Comparison of ENCODE assay signal across 9 mouse cellular contexts in the genomic region with DNA sequence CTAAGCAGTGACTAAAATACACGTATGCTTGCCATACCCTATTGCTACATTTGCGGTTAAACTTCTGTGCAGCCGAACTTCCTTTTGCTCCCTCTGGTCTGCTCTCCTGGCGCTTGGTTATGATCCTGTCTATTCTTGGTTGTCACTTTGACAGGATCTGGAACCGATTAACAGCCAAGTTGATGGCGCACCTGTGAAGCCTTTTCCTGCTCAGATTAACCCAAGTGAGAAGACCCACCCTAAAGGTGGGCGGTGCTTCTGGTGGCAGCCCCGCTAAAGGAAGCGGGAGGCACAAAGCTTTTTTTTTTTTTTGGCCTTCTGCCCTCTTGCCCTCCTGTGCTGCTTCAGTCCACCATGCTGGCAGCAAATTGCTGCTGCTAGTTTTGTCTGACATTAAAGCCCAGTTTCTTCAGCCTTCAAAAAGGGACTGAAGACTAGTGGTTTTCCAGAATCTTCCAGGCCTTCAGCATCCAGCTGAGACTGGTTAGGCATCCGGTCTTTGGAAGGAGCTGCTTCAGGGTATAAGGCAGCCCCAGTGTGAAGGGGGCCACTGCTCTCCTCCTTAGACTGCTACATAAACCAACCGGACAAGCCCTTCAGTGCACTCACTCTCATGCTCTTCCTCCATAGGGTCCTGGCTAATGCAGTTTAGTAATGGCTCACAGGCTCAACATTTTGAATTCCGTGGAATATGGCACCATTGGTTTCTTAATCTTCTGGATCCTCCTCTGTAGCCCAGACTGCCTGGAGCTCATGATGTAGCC. TPM values are rescaled to one million over a fixed set of nuclear protein-coding genes. Genes with fewer than 3 reads are reported as not detected.
DNase-seq lines count a peak whose midpoint lies in the region; ATAC-seq and TF ChIP-seq lines count a peak whose summit lies in the region.
"Had no signal": no experiment of that assay in that cellular context is flagged by ENCODE, and none has a peak within 500 bp of the region (broad histone marks: within the 10 kb centered on the region; RNA-seq: fewer than 3 reads in every experiment).

No protein-coding gene starts in this region.

- peak overlapping the region; percentile 26 for H3K4me3 ChIP-seq in gastrocnemius, adult 2 months
- no peak overlapping the region for H3K4me3 ChIP-seq in forebrain, embryonic 13.5 days
- H3K4me3 ChIP-seq: erythroblast, embryonic 14.5 days had no signal

- ATAC-seq in inflammation-experienced regulatory T-cells, adult 6 months = peak; percentile 74
- ATAC-seq in forebrain, embryonic 13.5 days = no peak

- WGBS in forebrain, embryonic 13.5 days = 51% methylated on average over 12 of the region's 12 CpGs

- intact Hi-C loops in gastrocnemius, adult 2 months (cut with DNase I) = no loop called here

- H3K4me2 ChIP-seq in forebrain, embryonic 13.5 days = no peak overlapping the region

- peaks cover 7% of the 10 kb centered on the region; the same call in 1 of the 2 replicates for H3K4me1 ChIP-seq in forebrain, embryonic 13.5 days

- no peaks in the 10 kb centered on the region for H3K27me3 ChIP-seq in forebrain, embryonic 13.5 days

- DNase-seq in gastrocnemius, adult 2 months = no peak
- DNase-seq in gastrocnemius, adult 18-20 months (ENCODE audit: low spot score) = no peak
- DNase-seq in CD8-positive naive resting alpha-beta T cell, adult 2 months (ENCODE audit: low read depth in 2 of 2, low spot score in 2 of 2) = peak; percentile 15 to 43
- peak; percentile 67 for DNase-seq in naive thymus-derived CD4-positive, alpha-beta T cell, adult 2 months (ENCODE audit: low read depth)
- DNase-seq in adipocyte (ENCODE audit: low spot score) = no peak
- no peak for DNase-seq in yolk sac, embryonic 10.5 days (ENCODE audit: low spot score)

- H3K9ac ChIP-seq in forebrain, embryonic 13.5 days = no peak overlapping the region

- no peaks in the 10 kb centered on the region for H3K9me3 ChIP-seq in forebrain, embryonic 13.5 days (replicated peaks)

- no peak overlapping the region for H3K27ac ChIP-seq in gastrocnemius, adult 2 months
- H3K27ac ChIP-seq in forebrain, embryonic 13.5 days = no peak overlapping the region

- H3K36me3 ChIP-seq in forebrain, embryonic 13.5 days (ENCODE audit: poor library complexity, severe bottlenecking) = no peaks in the 10 kb centered on the region

- no peak for TF ChIP-seq CTCF in gastrocnemius, adult 2 months (IDR thresholded peaks at IDR 0.05)

RNA-seq across cellular contexts. Expression of a gene that starts 16.2 kb away (rescaled TPM):
- 1 to 10 TPM; 3.3 to 4.9 TPM for total RNA-seq in gastrocnemius, adult 2 months (2021)
- 1 to 10 TPM; 2.4 to 3.3 TPM for total RNA-seq in gastrocnemius, adult 18-20 months (2021)
- polyA plus RNA-seq in inflammation-experienced regulatory T-cells, adult 6 months (2017; shearing (Covaris generic)) = 1 to 10 TPM; 1.4 to 4.8 (median 3.6) TPM
- 10.7 and 11.1 TPM in 2 replicates for polyA plus RNA-seq in forebrain, embryonic 13.5 days (2015; fragmentation: Nextera tagmentation; extraction: Ambion mirVana)
- polyA plus RNA-seq: erythroblast, embryonic 14.5 days had no signal

RNA-seq across cellular contexts. Expression of a gene that starts 26.6 kb away (rescaled TPM):
- total RNA-seq in gastrocnemius, adult 2 months (2021) = 1 to 10 TPM; 2.8 to 3.6 TPM
- 1 to 10 TPM; 2.5 TPM for total RNA-seq in gastrocnemius, adult 18-20 months (2021)
- 1 to 10 TPM; 2.1 to 3.5 (median 3.1) TPM for polyA plus RNA-seq in inflammation-experienced regulatory T-cells, adult 6 months (2017; shearing (Covaris generic))
- polyA plus RNA-seq in forebrain, embryonic 13.5 days (2015; fragmentation: Nextera tagmentation; extraction: Ambion mirVana) = 3.4 and 3.8 TPM in 2 replicates

Comparison
In these comparisons a context has a peak if more than half of its experiments do, and no peak if none do; other contexts are left out.
1. DNase-seq: peak in CD8-positive naive resting alpha-beta T cell, adult 2 months (2 of 2) and naive thymus-derived CD4-positive, alpha-beta T cell, adult 2 months (single experiment); none in gastrocnemius, adult 2 months (single experiment), gastrocnemius, adult 18-20 months (single experiment), adipocyte (single experiment) and yolk sac, embryonic 10.5 days (single experiment).